Mouse (Mus musculus) erythroblast, embryonic 14.5 days (primary cell): ENCODE data around the gene Scrn1. TPM values are rescaled to one million over a fixed set of nuclear protein-coding genes. Genes with fewer than 3 reads are reported as not detected.

Experiments used
- H3K27me3 ChIP-seq: 2 replicates; pipeline ENCODE4 v1.6.1; 2012; ENCODE audit warnings: inconsistent platforms; ENCODE audit not compliant: control insufficient read depth
- H3K36me3 ChIP-seq: 2 replicates; pipeline ENCODE4 v1.6.1; 2012; ENCODE audit warnings: mild to moderate bottlenecking, inconsistent platforms; ENCODE audit not compliant: control insufficient read depth
- H3K4me1 ChIP-seq: 2 replicates; pipeline ENCODE4 v1.6.1; 2012; ENCODE audit warnings: inconsistent platforms; ENCODE audit not compliant: control insufficient read depth
- H3K4me3 ChIP-seq: replicated peaks from 2 replicates; pipeline ENCODE3; 2012; ENCODE audit warnings: moderate library complexity, mild to moderate bottlenecking, inconsistent platforms
- H3K9me3 ChIP-seq: 2 replicates; pipeline ENCODE4 v1.6.1; 2012; ENCODE audit warnings: low read length, inconsistent platforms, mixed read lengths; ENCODE audit not compliant: control insufficient read depth
- GATA1 ChIP-seq: IDR thresholded peaks from 2 replicates; pipeline ENCODE4 v1.6.1; 2012; ENCODE audit warnings: low read length, inconsistent platforms, mixed read lengths
- TAL1 ChIP-seq: IDR thresholded peaks from 3 replicates; pipeline ENCODE4 v1.6.1; 2012; ENCODE audit warnings: low read length, inconsistent platforms, mixed read lengths
- polyA plus RNA-seq: library from polyadenylated mRNA; stranded (reverse); fragments of >175 nt; gene quantifications from 2 replicates; pipeline ENCODE4 v1.2.3, GENCODE M21; 2012

Gene Scrn1
- polyA plus RNA-seq, 1 experiment = not detected

GRCm38 (mm10) chr6:54475926-54476667, 90.2 kb downstream of the Scrn1 start:
- no peak overlapping the region for H3K4me3 ChIP-seq
- TF ChIP-seq TAL1 (no peak), GATA1 (no peak)
- no peaks in the 10 kb centered on the region for H3K9me3 ChIP-seq
- H3K27me3 ChIP-seq = no peaks in the 10 kb centered on the region
- no peaks in the 10 kb centered on the region for H3K4me1 ChIP-seq
- H3K36me3 ChIP-seq = no peaks in the 10 kb centered on the region

GRCm38 (mm10) chr6:54472846-54473715, 93.2 kb downstream of the Scrn1 start:
- Histone ChIP-seq H3K27me3 (no peaks in the 10 kb centered on the region), H3K36me3 (no peaks in the 10 kb centered on the region), H3K4me1 (no peaks in the 10 kb centered on the region), H3K4me3 (no peak overlapping the region), H3K9me3 (no peaks in the 10 kb centered on the region)
- no peak for TF ChIP-seq TAL1
- no peak for TF ChIP-seq GATA1

DNA sequence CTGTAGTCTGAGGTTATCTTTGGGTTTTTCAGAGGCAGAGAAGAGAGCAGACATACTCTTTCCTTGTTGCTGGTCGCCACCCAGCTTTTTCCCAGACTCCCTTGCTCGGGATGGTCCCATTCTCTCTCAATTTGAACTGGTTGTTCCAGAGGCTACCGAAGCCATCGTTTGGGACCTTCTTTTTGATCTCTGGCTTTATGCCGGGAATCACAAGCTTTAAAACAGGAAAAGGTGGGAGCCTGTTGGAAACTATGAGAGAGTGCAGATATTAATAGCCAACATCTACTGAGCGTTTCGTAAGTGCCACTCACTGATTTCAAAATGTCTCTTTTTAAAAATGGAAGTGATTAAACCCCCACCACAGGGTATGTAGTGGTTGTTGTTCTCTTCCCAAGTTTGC, 94.4 kb downstream of the Scrn1 start:
- H3K27me3 ChIP-seq = no peaks in the 10 kb centered on the region
- no peaks in the 10 kb centered on the region for H3K36me3 ChIP-seq
- no peak for TF ChIP-seq TAL1
- no peak for TF ChIP-seq GATA1
- H3K9me3 ChIP-seq = no peaks in the 10 kb centered on the region
- H3K4me1 ChIP-seq = no peaks in the 10 kb centered on the region
- H3K4me3 ChIP-seq = no peak overlapping the region

DNA sequence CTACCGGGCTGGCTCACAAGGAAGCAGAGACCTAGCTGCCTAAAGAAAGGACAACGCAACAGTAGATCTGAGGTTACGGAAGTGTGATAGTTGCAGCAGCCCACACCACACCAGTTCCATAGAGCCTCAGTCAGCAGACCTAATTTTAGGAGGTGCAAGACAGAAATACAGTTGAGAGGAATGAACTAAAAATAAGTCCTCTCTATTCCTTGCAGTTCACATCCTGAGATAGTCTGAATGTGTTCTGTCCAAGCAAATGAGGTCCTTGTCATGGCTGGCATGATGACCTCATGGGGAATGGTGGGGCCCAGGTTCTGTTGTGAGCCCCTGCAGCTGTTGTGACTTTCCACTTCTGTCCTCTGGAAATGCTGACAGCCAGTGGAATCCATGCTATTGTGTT, 98.9 kb downstream of the Scrn1 start:
- H3K4me3 ChIP-seq = no peak overlapping the region
- TF ChIP-seq GATA1 = no peak
- TF ChIP-seq TAL1 = no peak
- H3K36me3 ChIP-seq = no peaks in the 10 kb centered on the region
- no peaks in the 10 kb centered on the region for H3K9me3 ChIP-seq
- no peaks in the 10 kb centered on the region for H3K27me3 ChIP-seq
- no peaks in the 10 kb centered on the region for H3K4me1 ChIP-seq

- H3K36me3 ChIP-seq = no peaks in the 10 kb centered on the region
- no peak overlapping the region for H3K4me3 ChIP-seq
- no peak for TF ChIP-seq TAL1
- TF ChIP-seq GATA1 = no peak
- no peaks in the 10 kb centered on the region for H3K9me3 ChIP-seq
- H3K4me1 ChIP-seq = no peaks in the 10 kb centered on the region
- H3K27me3 ChIP-seq = no peaks in the 10 kb centered on the region
Measured at GRCm38 (mm10) chr6:54464926-54465325, 101.4 kb downstream of the Scrn1 start.

DNA sequence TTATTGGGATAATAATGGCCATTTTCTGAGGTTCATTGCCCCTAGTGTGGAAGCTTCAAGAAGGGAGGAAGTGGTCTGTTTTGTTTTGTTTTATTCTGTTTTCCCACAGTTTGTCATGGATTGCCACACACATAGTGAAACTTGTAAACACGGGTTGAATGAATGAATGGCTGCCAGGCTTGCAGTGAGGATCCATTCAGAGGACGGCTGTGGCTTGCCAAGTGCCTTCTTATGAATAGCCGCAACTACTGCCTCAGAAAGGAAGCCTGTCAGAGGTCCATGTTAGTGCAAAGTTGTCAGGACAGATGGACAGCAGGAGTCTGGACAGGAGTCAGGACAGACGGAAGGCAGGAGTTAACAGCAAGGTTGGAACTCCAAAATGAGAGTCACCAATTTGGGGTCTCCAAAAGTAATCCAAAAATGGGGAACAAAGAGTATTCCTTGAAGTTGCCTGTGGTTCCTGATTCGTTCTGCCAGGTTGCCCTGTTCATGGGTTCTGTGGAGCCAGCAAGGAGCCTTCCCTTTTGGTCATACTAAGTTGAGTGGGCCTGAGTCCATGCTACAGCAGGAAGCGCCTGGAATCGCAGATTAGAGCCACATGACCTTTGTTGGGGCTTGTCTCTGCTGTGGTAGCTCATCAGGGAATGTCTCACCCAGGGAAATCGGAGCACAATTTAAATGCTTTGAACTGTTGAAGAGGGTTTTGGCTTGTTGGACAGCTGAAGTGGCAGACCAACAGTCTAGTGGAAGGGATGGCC, 102.4 kb downstream of the Scrn1 start:
- Histone ChIP-seq H3K4me3 (no peak overlapping the region), H3K4me1 (no peaks in the 10 kb centered on the region), H3K36me3 (no peaks in the 10 kb centered on the region), H3K27me3 (no peaks in the 10 kb centered on the region), H3K9me3 (no peaks in the 10 kb centered on the region)
- TF ChIP-seq TAL1 (no peak), GATA1 (no peak)

- TF ChIP-seq GATA1 (no peak), TAL1 (no peak)
- Histone ChIP-seq H3K27me3 (no peaks in the 10 kb centered on the region), H3K4me3 (no peak overlapping the region), H3K4me1 (no peaks in the 10 kb centered on the region), H3K36me3 (no peaks in the 10 kb centered on the region), H3K9me3 (no peaks in the 10 kb centered on the region)
Measured at GRCm38 (mm10) chr6:54462766-54463165, 103.5 kb downstream of the Scrn1 start.

DNA sequence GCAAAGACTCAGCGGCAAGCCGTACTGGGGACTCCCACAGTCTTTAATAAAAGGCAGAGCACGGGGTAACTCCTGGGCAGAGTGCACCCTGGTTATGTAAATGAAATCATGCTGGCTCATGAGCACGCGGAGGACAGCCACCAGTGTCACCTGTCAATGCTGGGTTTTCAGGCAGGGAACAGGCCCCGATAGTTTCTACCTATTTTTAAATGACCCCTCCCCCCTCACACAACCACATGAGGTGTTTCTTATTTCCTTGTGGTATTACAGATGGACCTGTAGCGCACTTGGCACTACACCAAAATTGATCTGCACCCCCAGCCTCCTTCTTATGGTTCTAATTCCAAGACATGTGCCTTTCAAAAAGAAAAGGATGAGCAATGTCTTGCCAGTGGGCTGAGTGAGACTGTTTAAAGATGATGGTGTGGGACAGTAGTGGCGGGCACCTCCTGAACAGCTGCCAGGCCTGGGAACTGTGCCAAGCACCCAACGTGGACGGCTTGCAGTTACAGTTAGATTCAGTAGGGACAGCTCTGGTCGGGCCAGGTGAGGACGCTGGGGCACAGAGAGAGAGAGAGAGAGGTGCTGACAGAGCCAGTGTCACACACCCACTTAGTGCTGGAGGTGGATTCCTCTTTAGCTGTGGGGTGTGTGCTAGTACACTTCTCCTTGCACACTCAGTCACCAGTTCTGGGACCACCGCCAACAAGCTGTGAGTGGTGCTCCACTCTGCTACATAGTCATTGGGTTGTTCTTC, 105.2 kb downstream of the Scrn1 start:
- H3K27me3 ChIP-seq = no peaks in the 10 kb centered on the region
- no peak for TF ChIP-seq TAL1
- no peak for TF ChIP-seq GATA1
- H3K4me1 ChIP-seq = no peaks in the 10 kb centered on the region
- no peaks in the 10 kb centered on the region for H3K9me3 ChIP-seq
- H3K36me3 ChIP-seq = no peaks in the 10 kb centered on the region
- H3K4me3 ChIP-seq = no peak overlapping the region
